Mouse (Mus musculus): ENCODE data around the gene Bco2. TPM values are rescaled to one million over a fixed set of nuclear protein-coding genes. Genes with fewer than 3 reads are reported as not detected.

Bco2 gene
- polyA plus RNA-seq, 1 experiment, result not detected

- H3K36me3 ChIP-seq (ENCODE audit: control insufficient read depth, insufficient read depth, low read length, poor library complexity, severe bottlenecking), result no peaks in the 10 kb centered on the region
- peaks cover 7% of the 10 kb centered on the region for H3K4me1 ChIP-seq (ENCODE audit: control insufficient read depth, insufficient read depth, low read length)
- H3K27ac ChIP-seq (ENCODE audit: insufficient read depth, low read length), result peak overlapping the region; percentile 24; the same call in 1 of the 2 replicates
- no peaks in the 10 kb centered on the region for H3K27me3 ChIP-seq (ENCODE audit: control insufficient read depth, insufficient read depth, low read length, poor library complexity, severe bottlenecking)
- H3K9ac ChIP-seq (ENCODE audit: low read depth, poor library complexity, severe bottlenecking), result peak overlapping the region; percentile 55
- peak overlapping the region; percentile 14; the same call in 1 of the 2 replicates for H3K4me3 ChIP-seq (ENCODE audit: low read depth, low read length)
- H3K9me3 ChIP-seq (replicated peaks; ENCODE audit: control insufficient read depth, insufficient read depth, low read length, poor library complexity, severe bottlenecking), result no peaks in the 10 kb centered on the region
- TF ChIP-seq EP300 (IDR thresholded peaks at IDR 0.05; ENCODE audit: insufficient read depth, low read depth, low read length) (no peak), CTCF (IDR thresholded peaks at IDR 0.05; ENCODE audit: low read depth, low read length) (no peak), POLR2A (IDR thresholded peaks at IDR 0.05; ENCODE audit: insufficient read depth, low read length) (no peak)
Observed at GRCm38 (mm10) chr9:50496546-50496945, 58.4 kb downstream of the Bco2 start.

- peaks cover 7% of the 10 kb centered on the region for H3K4me1 ChIP-seq (ENCODE audit: control insufficient read depth, insufficient read depth, low read length)
- H3K36me3 ChIP-seq (ENCODE audit: control insufficient read depth, insufficient read depth, low read length, poor library complexity, severe bottlenecking), result no peaks in the 10 kb centered on the region
- no peaks in the 10 kb centered on the region for H3K9me3 ChIP-seq (replicated peaks; ENCODE audit: control insufficient read depth, insufficient read depth, low read length, poor library complexity, severe bottlenecking)
- H3K27ac ChIP-seq (ENCODE audit: insufficient read depth, low read length), result peak overlapping the region; percentile 24
- H3K27me3 ChIP-seq (ENCODE audit: control insufficient read depth, insufficient read depth, low read length, poor library complexity, severe bottlenecking), result no peaks in the 10 kb centered on the region
- H3K9ac ChIP-seq (ENCODE audit: low read depth, poor library complexity, severe bottlenecking), result peak overlapping the region; percentile 55
- TF ChIP-seq CTCF (IDR thresholded peaks at IDR 0.05; ENCODE audit: low read depth, low read length), result no peak
- TF ChIP-seq POLR2A (IDR thresholded peaks at IDR 0.05; ENCODE audit: insufficient read depth, low read length), result no peak
- TF ChIP-seq EP300 (IDR thresholded peaks at IDR 0.05; ENCODE audit: insufficient read depth, low read depth, low read length), result 0 out of 2 replicates have a peak, but pooled peaks have one; percentile 20
- H3K4me3 ChIP-seq (ENCODE audit: low read depth, low read length), result peak overlapping the region; percentile 45
Observed at GRCm38 (mm10) chr9:50496151-50496505, 58.9 kb downstream of the Bco2 start.

GRCm38 (mm10) chr9:50495405-50496150 is 59.4 kb downstream of the Bco2 start:
- no peaks in the 10 kb centered on the region for H3K9me3 ChIP-seq (replicated peaks; ENCODE audit: control insufficient read depth, insufficient read depth, low read length, poor library complexity, severe bottlenecking)
- peak overlapping the region; percentile 55 for H3K9ac ChIP-seq (ENCODE audit: low read depth, poor library complexity, severe bottlenecking)

GRCm38 (mm10) chr9:50494311-50494710 is 60.7 kb downstream of the Bco2 start, which contains the start of gene Plet1:
Gene Plet1 (plus strand): TSS chr9:50494525.
- H3K4me3 ChIP-seq (ENCODE audit: low read depth, low read length), result peak within 1 kb of the TSS; percentile 79
- no peak within 1 kb of the TSS for H3K9ac ChIP-seq (ENCODE audit: low read depth, poor library complexity, severe bottlenecking)
- H3K27me3 ChIP-seq (ENCODE audit: control insufficient read depth, insufficient read depth, low read length, poor library complexity, severe bottlenecking), result no peaks in the 10 kb centered on the region
- no peaks in the 10 kb centered on the region for H3K9me3 ChIP-seq (replicated peaks; ENCODE audit: control insufficient read depth, insufficient read depth, low read length, poor library complexity, severe bottlenecking)
- TF ChIP-seq EP300 (IDR thresholded peaks at IDR 0.05; ENCODE audit: insufficient read depth, low read depth, low read length), result no peak
- TF ChIP-seq POLR2A (IDR thresholded peaks at IDR 0.05; ENCODE audit: insufficient read depth, low read length), result peak; percentile 69
- TF ChIP-seq CTCF (IDR thresholded peaks at IDR 0.05; ENCODE audit: low read depth, low read length), result no peak
- peaks cover 7% of the 10 kb centered on the region for H3K4me1 ChIP-seq (ENCODE audit: control insufficient read depth, insufficient read depth, low read length)
- peak within 1 kb of the TSS; percentile 59 for H3K27ac ChIP-seq (ENCODE audit: insufficient read depth, low read length)
- no peaks in the 10 kb centered on the region for H3K36me3 ChIP-seq (ENCODE audit: control insufficient read depth, insufficient read depth, low read length, poor library complexity, severe bottlenecking)

More at GRCm38 (mm10) chr9:50495405-50496150, 59.4 kb downstream of the Bco2 start:
- H3K36me3 ChIP-seq (ENCODE audit: control insufficient read depth, insufficient read depth, low read length, poor library complexity, severe bottlenecking), result no peaks in the 10 kb centered on the region
- peak overlapping the region; percentile 45 for H3K4me3 ChIP-seq (ENCODE audit: low read depth, low read length)
- peak; percentile 68; the same call in 1 of the 2 replicates for TF ChIP-seq EP300 (IDR thresholded peaks at IDR 0.05; ENCODE audit: insufficient read depth, low read depth, low read length)
- TF ChIP-seq POLR2A (IDR thresholded peaks at IDR 0.05; ENCODE audit: insufficient read depth, low read length), result no peak
- peak overlapping the region; percentile 24 for H3K27ac ChIP-seq (ENCODE audit: insufficient read depth, low read length)
- H3K27me3 ChIP-seq (ENCODE audit: control insufficient read depth, insufficient read depth, low read length, poor library complexity, severe bottlenecking), result no peaks in the 10 kb centered on the region
- H3K4me1 ChIP-seq (ENCODE audit: control insufficient read depth, insufficient read depth, low read length), result peaks cover 7% of the 10 kb centered on the region

- Histone ChIP-seq H3K9ac (ENCODE audit: low read depth, poor library complexity, severe bottlenecking) (no peak overlapping the region), H3K36me3 (ENCODE audit: control insufficient read depth, insufficient read depth, low read length, poor library complexity, severe bottlenecking) (no peaks in the 10 kb centered on the region)
- TF ChIP-seq POLR2A (IDR thresholded peaks at IDR 0.05; ENCODE audit: insufficient read depth, low read length) (no peak), CTCF (IDR thresholded peaks at IDR 0.05; ENCODE audit: low read depth, low read length) (no peak), EP300 (IDR thresholded peaks at IDR 0.05; ENCODE audit: insufficient read depth, low read depth, low read length) (no peak)
Observed at GRCm38 (mm10) chr9:50493777-50494176, 61.2 kb downstream of the Bco2 start.

GRCm38 (mm10) chr9:50491531-50492045 is 63.4 kb downstream of the Bco2 start:
- H3K4me1 ChIP-seq (ENCODE audit: control insufficient read depth, insufficient read depth, low read length), result peaks cover 5% of the 10 kb centered on the region
- TF ChIP-seq CTCF (IDR thresholded peaks at IDR 0.05; ENCODE audit: low read depth, low read length) (no peak), EP300 (IDR thresholded peaks at IDR 0.05; ENCODE audit: insufficient read depth, low read depth, low read length) (no peak), POLR2A (IDR thresholded peaks at IDR 0.05; ENCODE audit: insufficient read depth, low read length) (no peak)
- H3K27ac ChIP-seq (ENCODE audit: insufficient read depth, low read length), result peak overlapping the region; percentile 87
- H3K27me3 ChIP-seq (ENCODE audit: control insufficient read depth, insufficient read depth, low read length, poor library complexity, severe bottlenecking), result no peaks in the 10 kb centered on the region
- no peak overlapping the region for H3K4me3 ChIP-seq (ENCODE audit: low read depth, low read length)
- no peaks in the 10 kb centered on the region for H3K9me3 ChIP-seq (replicated peaks; ENCODE audit: control insufficient read depth, insufficient read depth, low read length, poor library complexity, severe bottlenecking)
- no peaks in the 10 kb centered on the region for H3K36me3 ChIP-seq (ENCODE audit: control insufficient read depth, insufficient read depth, low read length, poor library complexity, severe bottlenecking)
- no peak overlapping the region for H3K9ac ChIP-seq (ENCODE audit: low read depth, poor library complexity, severe bottlenecking)

More at GRCm38 (mm10) chr9:50493777-50494176, 61.2 kb downstream of the Bco2 start:
- 0 out of 2 replicates have a peak overlapping the region, but pooled peaks have one; percentile 14 for H3K4me3 ChIP-seq (ENCODE audit: low read depth, low read length)
- H3K4me1 ChIP-seq (ENCODE audit: control insufficient read depth, insufficient read depth, low read length), result peaks cover 7% of the 10 kb centered on the region
- H3K9me3 ChIP-seq (replicated peaks; ENCODE audit: control insufficient read depth, insufficient read depth, low read length, poor library complexity, severe bottlenecking), result no peaks in the 10 kb centered on the region
- no peaks in the 10 kb centered on the region for H3K27me3 ChIP-seq (ENCODE audit: control insufficient read depth, insufficient read depth, low read length, poor library complexity, severe bottlenecking)
- H3K27ac ChIP-seq (ENCODE audit: insufficient read depth, low read length), result peak overlapping the region; percentile 59

All from ES-Bruce4 (cell line).